Mouse (Mus musculus) brain, embryonic 14.5 days (tissue): Measurements from ENCODE around the gene Pmvk. TPM values are rescaled to one million over a fixed set of nuclear protein-coding genes. Genes with fewer than 3 reads are reported as not detected.
"Not testable (repeated sequence)": the region's sequence is repeated elsewhere in the genome, so short reads cannot be mapped to it uniquely, and the experiment has no call there.

Experiments used
- DNase-seq: peaks from one replicate; pipeline ENCODE4 v3.0.0-alpha.2; 2011; ENCODE audit warnings: low read depth
- CTCF ChIP-seq: fragments of 200-500 bp; IDR thresholded peaks from 2 replicates; pipeline ENCODE4 v1.5.1; 2012; ENCODE audit warnings: inconsistent platforms, mild to moderate bottlenecking, moderate library complexity, borderline replicate concordance; ENCODE audit not compliant: insufficient read depth, insufficient read length; ENCODE audit errors: extremely low read depth
- POLR2A ChIP-seq: fragments of 200-500 bp; IDR thresholded peaks from 2 replicates; pipeline ENCODE4 v1.6.1; 2012; ENCODE audit warnings: mild to moderate bottlenecking, inconsistent platforms, borderline replicate concordance; ENCODE audit not compliant: poor library complexity, insufficient read depth, insufficient read length, severe bottlenecking; ENCODE audit errors: extremely low read depth
- polyA plus RNA-seq: library from polyadenylated mRNA; depleted of rRNA; stranded (reverse); fragments of >200 nt; gene quantifications from 2 replicates; pipeline ENCODE4 v1.2.3, GENCODE M21; 2012

Pmvk gene
- polyA plus RNA-seq, 1 experiment = 86.3 TPM

DNA sequence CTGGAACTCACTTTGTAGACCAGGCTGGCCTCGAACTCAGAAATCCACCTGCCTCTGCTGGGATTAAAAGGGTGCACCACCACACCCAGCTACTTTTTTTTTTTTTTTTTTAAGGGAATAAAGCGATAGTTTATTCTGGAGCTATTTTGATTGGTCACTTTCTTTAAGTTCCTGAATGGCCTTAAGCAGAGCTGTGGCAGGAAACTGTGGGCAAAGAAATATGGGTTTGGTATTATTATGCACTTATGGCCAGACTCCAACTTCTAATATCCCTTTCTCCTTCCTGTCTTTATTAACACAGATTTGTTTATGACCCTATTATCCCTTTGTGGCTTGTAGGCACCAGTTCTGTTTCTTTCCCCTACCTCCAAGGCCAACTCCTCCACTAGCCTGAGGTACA is 33.9 kb upstream of the Pmvk start:
- TF ChIP-seq POLR2A = no peak
- no peak for TF ChIP-seq CTCF
- no peak for DNase-seq

GRCm38 (mm10) chr3:89421002-89421774 is 33.2 kb upstream of the Pmvk start:
- TF ChIP-seq CTCF = no peak
- no peak for TF ChIP-seq POLR2A
- DNase-seq = peak; percentile 78

DNA sequence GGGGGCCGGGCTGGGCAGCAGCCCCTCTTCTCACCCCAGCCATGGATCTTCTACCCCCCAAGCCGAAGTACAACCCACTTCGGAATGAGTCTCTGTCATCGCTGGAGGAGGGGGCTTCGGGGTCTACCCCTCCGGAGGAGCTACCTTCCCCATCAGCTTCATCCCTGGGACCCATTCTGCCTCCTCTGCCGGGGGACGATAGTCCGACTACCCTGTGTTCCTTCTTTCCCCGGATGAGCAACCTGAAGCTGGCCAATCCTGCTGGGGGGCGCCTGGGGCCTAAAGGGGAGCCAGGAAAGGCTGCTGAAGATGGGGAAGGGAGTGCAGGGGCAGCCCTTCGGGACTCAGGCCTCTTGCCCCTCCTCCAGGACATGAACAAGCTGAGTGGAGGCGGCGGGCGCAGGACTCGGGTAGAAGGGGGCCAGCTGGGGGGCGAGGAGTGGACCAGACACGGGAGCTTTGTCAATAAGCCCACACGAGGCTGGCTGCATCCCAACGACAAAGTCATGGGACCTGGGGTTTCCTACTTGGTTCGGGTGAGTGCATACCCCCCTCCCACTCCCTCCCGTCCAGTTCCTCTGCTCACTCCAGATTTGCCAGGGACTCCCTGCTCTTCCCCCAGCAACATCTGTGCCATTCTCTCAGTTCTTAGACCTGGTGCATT is 32.4 kb upstream of the Pmvk start:
- DNase-seq = peak; percentile 19
- no peak for TF ChIP-seq POLR2A
- TF ChIP-seq CTCF = no peak

GRCm38 (mm10) chr3:89422556-89423205 is 31.7 kb upstream of the Pmvk start:
- no peak for DNase-seq
- no peak for TF ChIP-seq CTCF

- no peak for TF ChIP-seq POLR2A
- no peak for TF ChIP-seq CTCF
- no peak for DNase-seq
Measured at GRCm38 (mm10) chr3:89424416-89425140, 29.8 kb upstream of the Pmvk start.

DNA sequence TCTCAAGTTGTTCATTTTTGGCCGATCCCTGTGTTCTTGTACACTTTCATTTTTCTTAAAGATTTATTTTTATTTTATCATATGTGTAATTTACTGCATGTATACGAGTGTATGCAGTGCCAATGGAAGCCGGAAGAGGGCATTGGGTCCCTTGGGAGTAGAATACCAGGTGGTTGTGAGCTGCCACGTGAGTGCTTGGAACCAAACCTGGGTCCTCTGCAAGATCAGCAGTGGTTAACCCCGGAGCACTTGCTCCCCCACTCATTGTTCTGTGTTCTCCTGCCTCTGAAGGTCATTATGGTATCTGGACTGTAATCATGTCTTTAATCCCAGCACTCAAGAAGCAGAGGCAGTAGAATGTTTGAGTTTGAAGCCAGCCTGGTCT is 29.2 kb upstream of the Pmvk start:
- TF ChIP-seq POLR2A = no peak
- TF ChIP-seq CTCF = no peak
- DNase-seq = no peak

GRCm38 (mm10) chr3:89425876-89426275 is 28.5 kb upstream of the Pmvk start:
- no peak for DNase-seq
- TF ChIP-seq CTCF (no peak), POLR2A (no peak)

DNA sequence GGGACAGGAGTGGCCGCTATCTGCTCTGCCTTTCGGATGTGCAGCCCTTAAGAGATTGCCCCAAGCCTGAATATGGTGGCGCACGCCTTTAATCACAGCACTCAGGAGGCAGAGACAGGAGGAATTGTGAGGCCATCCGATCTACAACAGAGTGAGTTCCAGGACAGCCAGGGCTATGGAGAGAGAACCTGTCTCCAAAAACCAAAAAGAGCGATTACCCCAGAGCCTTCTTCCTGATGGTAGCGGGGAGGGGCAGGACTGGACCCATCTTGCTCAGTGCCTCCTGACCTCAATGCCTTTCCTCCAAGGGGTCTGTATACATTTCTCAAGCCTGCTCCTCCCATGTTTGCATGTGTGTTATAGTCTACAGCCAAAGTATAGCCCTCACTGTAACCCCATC is 25.3 kb upstream of the Pmvk start:
- DNase-seq = not testable (repeated sequence)

- TF ChIP-seq POLR2A = peak; percentile 53; the same call in 1 of the 2 replicates
- TF ChIP-seq CTCF = no peak
- DNase-seq = peak; percentile 99
Measured at GRCm38 (mm10) chr3:89430171-89431159, 23.9 kb upstream of the Pmvk start, which contains the start of gene Pygo2. TSS of gene Pygo2 (plus strand) at chr3:89430214.

- no peak for DNase-seq
- TF ChIP-seq CTCF (no peak), POLR2A (no peak)
Measured at GRCm38 (mm10) chr3:89432606-89433005, 21.7 kb upstream of the Pmvk start.
